8 mouse cellular contexts compared by ENCODE assay signal in genomic region chr11:109721320-109721780, GRCm38 (mm10). TPM values are rescaled to one million over a fixed set of nuclear protein-coding genes. Genes with fewer than 3 reads are reported as not detected.
A peak's percentile ranks its signal among the peaks of the same experiment; 100 is the strongest.
DNase-seq lines count a peak whose midpoint lies in the region; ATAC-seq lines count a peak whose summit lies in the region.

No protein-coding gene starts in this region.

- intact Hi-C loops in heart, postnatal 14 days (cut with DNase I) = loop anchor here (2.0 to 5.0 kb wide), 2 partner anchors 51 to 136 kb away; no protein-coding TSS in a partner anchor

- under 1% methylated on average over 40 of the region's 40 CpGs for WGBS in embryonic facial prominence, embryonic 12.5 days
- WGBS in limb, embryonic 11.5 days = 1% methylated on average over 40 of the region's 40 CpGs
- WGBS in midbrain, embryonic 12.5 days = under 1% methylated on average over 31 of the region's 40 CpGs

- ATAC-seq in embryonic facial prominence, embryonic 12.5 days (ENCODE audit: insufficient number of reproducible peaks, insufficient read depth, low FRiP score, low TSS enrichment) = no peak; the same call in 1 of the 2 replicates
- ATAC-seq in limb, embryonic 11.5 days (ENCODE audit: insufficient number of reproducible peaks, low FRiP score, low TSS enrichment, low read depth) = peak; percentile 32
- peak; percentile 66 for ATAC-seq in midbrain, embryonic 12.5 days (ENCODE audit: low FRiP score, low read depth)

- peak; percentile 92 for DNase-seq in 3134 (ENCODE audit: extremely low read depth, insufficient read length, low spot score)
- peak; percentile 39 for DNase-seq in MN1 (ENCODE audit: low spot score)
- peak; percentile 69 to 70 for DNase-seq in heart, postnatal 14 days
- no peak for DNase-seq in limb, embryonic 11.5 days (ENCODE audit: low spot score)
- no peak for DNase-seq in frontal cortex, postnatal 14 days (ENCODE audit: low spot score in 2 of 2)
- no peak for DNase-seq in spleen, postnatal 10 days (ENCODE audit: low spot score in 2 of 2)

- peaks cover 21% of the 10 kb centered on the region for H3K27me3 ChIP-seq in embryonic facial prominence, embryonic 12.5 days
- peaks cover 8% of the 10 kb centered on the region; the same call in 1 of the 2 replicates for H3K27me3 ChIP-seq in limb, embryonic 11.5 days (ENCODE audit: control insufficient read depth, insufficient read depth, low read length)
- H3K27me3 ChIP-seq in midbrain, embryonic 12.5 days = peaks cover 37% of the 10 kb centered on the region

- H3K27ac ChIP-seq in embryonic facial prominence, embryonic 12.5 days = no peak overlapping the region
- H3K27ac ChIP-seq in limb, embryonic 11.5 days (replicated peaks; ENCODE audit: low read depth, low read length) = no peak overlapping the region
- H3K27ac ChIP-seq in midbrain, embryonic 12.5 days (replicated peaks) = no peak overlapping the region

- peak overlapping the region; percentile 37 for H3K9ac ChIP-seq in embryonic facial prominence, embryonic 12.5 days
- peak overlapping the region; percentile 39; the same call in 1 of the 2 replicates for H3K9ac ChIP-seq in limb, embryonic 11.5 days (ENCODE audit: low read length)
- peak overlapping the region; percentile 49 for H3K9ac ChIP-seq in midbrain, embryonic 12.5 days (replicated peaks)

- no peaks in the 10 kb centered on the region for H3K9me3 ChIP-seq in embryonic facial prominence, embryonic 12.5 days
- no peaks in the 10 kb centered on the region for H3K9me3 ChIP-seq in limb, embryonic 11.5 days (ENCODE audit: control insufficient read depth, low read length)
- no peaks in the 10 kb centered on the region for H3K9me3 ChIP-seq in midbrain, embryonic 12.5 days

- H3K4me2 ChIP-seq in embryonic facial prominence, embryonic 12.5 days (replicated peaks) = peak overlapping the region; percentile 93
- H3K4me2 ChIP-seq in limb, embryonic 11.5 days (ENCODE audit: low read depth, severe bottlenecking) = peak overlapping the region; percentile 76
- peak overlapping the region; percentile 94 for H3K4me2 ChIP-seq in midbrain, embryonic 12.5 days (replicated peaks)

- H3K4me3 ChIP-seq in embryonic facial prominence, embryonic 12.5 days = peak overlapping the region; percentile 45
- H3K4me3 ChIP-seq in limb, embryonic 11.5 days (ENCODE audit: low read depth, low read length) = peak overlapping the region; percentile 42
- H3K4me3 ChIP-seq in midbrain, embryonic 12.5 days = peak overlapping the region; percentile 47

- H3K4me1 ChIP-seq in embryonic facial prominence, embryonic 12.5 days = peaks cover 16% of the 10 kb centered on the region
- peaks cover 9% of the 10 kb centered on the region for H3K4me1 ChIP-seq in limb, embryonic 11.5 days (ENCODE audit: control insufficient read depth, insufficient read depth, low read length)
- peaks cover 16% of the 10 kb centered on the region for H3K4me1 ChIP-seq in midbrain, embryonic 12.5 days

- no peaks in the 10 kb centered on the region for H3K36me3 ChIP-seq in embryonic facial prominence, embryonic 12.5 days
- no peaks in the 10 kb centered on the region for H3K36me3 ChIP-seq in limb, embryonic 11.5 days (ENCODE audit: control insufficient read depth, insufficient read depth, low read length)
- H3K36me3 ChIP-seq in midbrain, embryonic 12.5 days = no peaks in the 10 kb centered on the region

RNA-seq across cellular contexts. Expression of gene Fam20a, which starts 0.7 kb away (rescaled TPM):
- polyA plus RNA-seq in embryonic facial prominence, embryonic 12.5 days (2016; fragmentation: Nextera tagmentation; extraction: Ambion mirVana) = 3.3 and 3.5 TPM in 2 replicates
- total RNA-seq in heart, postnatal 14 days (2021) = 1 to 10 TPM; 5.5 to 5.7 TPM
- polyA plus RNA-seq in limb, embryonic 11.5 days (2014; fragmentation: Nextera tagmentation; extraction: Ambion mirVana) = 0.16 and 0.37 TPM in 2 replicates
- 2.4 and 2.5 TPM in 2 replicates for polyA plus RNA-seq in midbrain, embryonic 12.5 days (2016; fragmentation: Nextera tagmentation; extraction: Ambion mirVana)

Comparison
In these comparisons a context has a peak if more than half of its experiments do, and no peak if none do; other contexts are left out.
1. DNase-seq: peak in 3134 (single experiment), MN1 (single experiment) and heart, postnatal 14 days (2 of 2); none in limb, embryonic 11.5 days (single experiment), frontal cortex, postnatal 14 days (0 of 2) and spleen, postnatal 10 days (0 of 2).
2. Peak in every context shown above with its lines, with median percentiles within 50 percentile points of each other: H3K4me2 ChIP-seq, H3K4me3 ChIP-seq and H3K9ac ChIP-seq.